Mouse (Mus musculus) spleen, postnatal 10 days (tissue): Measurements from ENCODE around the gene Cables2.

Source experiments
- DNase-seq, 2 experiments: peaks; one replicate each; pipeline ENCODE4 v3.0.0; 2021 to 2022; ENCODE audit warnings: low spot score in 2 of 2

Cables2 gene

DNA sequence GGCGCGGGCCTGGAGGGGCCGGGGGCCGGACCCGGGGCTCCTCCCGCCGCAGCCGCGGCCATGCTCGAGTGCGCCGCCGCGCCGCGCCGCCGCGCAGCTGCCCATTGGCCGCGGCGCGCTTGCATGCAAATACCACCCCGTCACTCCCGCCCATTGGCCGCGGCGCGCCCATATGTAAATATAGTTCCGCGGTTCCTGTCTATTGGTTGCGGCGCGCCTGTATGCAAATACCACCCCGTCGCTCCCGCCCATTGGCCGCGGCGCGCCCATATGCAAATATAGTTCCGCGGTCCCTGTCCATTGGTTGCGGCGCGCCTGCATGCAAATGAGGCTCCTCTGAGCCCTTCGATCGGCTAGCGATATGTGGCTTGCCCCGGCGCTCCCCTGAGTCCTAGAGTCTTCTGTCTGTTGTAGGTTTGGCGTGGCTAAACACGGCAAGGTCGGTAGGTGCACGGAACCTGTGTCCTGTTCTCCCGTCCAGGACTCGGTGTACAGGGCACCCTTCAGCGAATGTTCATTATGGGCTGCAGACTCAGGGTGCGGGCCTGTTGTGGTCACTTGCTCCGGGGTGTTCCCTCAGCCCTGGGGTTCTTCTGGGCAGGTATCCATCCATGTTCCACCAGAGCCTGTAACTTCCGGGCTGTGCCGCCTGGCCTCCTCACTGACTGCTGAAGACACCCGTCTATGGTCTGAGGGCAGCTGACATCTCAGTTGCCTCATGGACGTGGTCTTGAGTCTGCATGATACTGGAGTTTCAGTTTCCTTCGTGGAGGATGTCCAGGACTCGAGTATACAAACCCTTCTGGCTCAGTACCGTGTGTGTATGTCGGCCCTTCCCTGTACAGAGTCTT is at the start of gene Cables2:
TSS of gene Cables2 (minus strand) at position 103 of the 851 bp plus-strand sequence.
- DNase-seq, result peak; percentile 83 to 95

DNA sequence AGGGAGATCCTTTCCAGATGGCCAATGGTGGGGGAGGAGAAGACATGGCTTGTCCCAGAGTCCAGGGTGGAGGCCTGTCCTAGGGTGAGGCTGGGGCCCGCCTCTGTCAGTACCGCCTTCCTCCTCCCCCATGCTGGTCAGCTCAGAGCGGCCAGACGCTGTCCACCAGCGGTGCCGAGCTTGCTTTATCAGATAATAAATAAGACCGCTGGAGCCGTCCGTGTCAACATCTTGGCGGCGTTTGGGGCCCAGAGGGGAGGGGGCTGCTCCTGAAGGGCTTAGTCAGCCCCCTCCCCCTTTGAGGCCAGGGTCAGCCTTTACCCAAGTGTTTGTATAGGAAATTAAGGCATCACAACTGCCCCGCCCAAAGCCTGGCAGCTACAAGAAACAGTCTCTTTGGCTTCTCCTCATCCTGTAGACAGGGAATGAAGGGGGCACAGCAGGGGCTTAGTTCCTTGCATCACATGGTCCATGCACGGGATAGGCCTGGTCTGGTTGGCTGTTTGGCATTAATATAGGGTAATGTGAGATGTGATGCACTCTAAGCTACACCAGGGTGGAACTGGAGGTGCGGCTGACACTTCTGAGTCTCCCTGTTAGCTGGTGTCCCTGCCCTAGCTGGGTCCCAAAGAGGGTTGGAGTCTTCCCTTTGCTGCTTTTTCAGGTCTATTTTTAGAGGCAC is 49.5 kb upstream of the Cables2 start:
- DNase-seq, result no peak

DNA sequence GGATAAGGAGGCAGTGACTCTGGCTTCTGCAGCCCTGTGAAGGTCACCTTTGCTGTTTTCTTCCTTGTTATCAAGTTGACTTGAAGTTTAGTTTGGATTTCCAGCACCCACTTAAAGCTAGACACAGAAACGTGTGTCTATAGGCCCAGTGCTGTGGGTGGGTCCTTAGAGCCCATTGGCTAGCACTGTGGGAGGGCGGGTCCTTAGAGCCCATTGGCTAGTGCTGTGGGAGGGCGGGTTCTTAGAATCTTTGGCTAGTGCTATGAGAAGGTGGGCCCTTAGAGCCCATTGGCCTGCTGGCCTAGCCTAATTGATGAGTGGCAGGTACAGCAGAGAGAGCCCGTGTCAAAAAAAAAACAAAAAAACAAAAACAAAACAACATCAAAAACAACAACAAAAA is 46.9 kb upstream of the Cables2 start:
- no peak for DNase-seq

DNA sequence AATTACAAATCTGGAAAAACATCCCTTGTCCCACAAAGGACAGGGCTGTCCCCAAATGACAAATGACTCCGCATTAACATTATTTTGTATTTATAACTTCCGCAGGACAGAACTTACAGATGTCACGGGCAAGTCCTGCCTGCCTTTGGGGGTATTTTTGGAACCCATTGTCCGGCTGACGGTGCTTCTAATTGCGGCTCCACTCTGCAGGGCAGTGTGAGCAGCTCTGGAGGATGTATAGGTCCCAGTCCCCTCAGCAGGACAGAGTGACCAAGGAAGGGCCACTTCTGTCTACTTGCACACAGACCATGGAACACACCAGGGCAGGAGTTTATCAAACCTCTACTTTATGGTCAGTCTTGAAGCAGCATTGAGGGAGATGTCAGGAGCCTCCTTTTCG is 44.3 kb upstream of the Cables2 start:
- DNase-seq, result no peak

DNA sequence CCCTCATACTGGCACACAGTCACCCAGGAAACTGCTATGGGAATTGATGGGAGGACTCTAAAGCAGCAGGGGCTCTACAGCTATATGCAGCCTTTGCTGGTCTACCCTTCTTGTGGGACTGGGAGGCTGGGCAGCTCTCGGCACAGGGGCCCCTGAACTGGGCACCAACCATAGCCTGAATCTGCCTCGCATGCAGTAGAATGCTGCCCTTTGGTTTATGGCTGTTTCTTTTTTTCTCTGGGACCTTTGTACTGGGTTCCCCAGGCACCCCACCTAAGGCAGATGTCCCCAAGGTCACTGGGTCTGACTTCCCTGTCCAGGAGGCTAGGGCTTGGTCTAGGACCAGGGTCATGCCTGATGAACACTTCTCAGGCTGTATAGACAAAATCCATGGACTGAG is 41.0 kb upstream of the Cables2 start:
- DNase-seq, result no peak

DNA sequence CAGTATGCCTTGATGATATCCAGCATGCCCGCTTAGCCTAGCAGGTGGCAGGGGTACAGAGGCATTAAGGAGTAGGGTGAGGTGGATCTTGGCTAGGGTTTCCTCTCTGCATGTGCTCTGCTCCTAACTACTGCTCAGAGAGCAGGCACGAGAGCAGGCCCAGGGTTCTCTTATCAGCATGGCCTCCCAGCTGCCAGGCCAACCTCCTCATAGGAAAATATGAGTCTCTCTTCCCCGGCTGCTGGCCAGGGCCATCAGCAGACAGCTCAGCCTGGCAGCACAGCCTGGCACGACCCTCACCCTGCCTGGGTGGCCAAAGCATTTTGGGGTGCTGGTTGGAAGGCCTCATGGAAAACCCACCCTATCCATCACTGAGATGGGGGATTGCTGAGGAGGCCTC is 37.9 kb upstream of the Cables2 start:
- no peak for DNase-seq

DNA sequence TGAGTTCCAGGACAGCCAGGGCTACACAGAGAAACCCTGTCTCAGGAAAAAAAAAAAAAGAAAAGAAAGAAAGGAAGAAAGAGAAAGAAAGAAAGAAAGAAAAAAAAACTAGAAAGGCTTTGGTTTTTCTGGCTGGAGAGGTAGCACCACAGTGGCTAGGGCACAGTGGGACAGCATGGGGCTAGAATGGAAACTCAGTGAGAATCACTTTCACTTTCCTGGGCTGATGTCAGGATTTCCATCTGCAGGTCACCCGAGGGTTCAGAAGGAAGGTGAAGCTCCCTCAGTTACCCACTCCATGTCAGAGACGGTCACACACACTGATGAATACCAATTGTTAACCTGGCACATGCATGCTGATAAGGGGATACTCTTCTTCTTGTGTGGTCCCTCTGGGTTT is 34.4 kb upstream of the Cables2 start:
- no peak for DNase-seq

DNA sequence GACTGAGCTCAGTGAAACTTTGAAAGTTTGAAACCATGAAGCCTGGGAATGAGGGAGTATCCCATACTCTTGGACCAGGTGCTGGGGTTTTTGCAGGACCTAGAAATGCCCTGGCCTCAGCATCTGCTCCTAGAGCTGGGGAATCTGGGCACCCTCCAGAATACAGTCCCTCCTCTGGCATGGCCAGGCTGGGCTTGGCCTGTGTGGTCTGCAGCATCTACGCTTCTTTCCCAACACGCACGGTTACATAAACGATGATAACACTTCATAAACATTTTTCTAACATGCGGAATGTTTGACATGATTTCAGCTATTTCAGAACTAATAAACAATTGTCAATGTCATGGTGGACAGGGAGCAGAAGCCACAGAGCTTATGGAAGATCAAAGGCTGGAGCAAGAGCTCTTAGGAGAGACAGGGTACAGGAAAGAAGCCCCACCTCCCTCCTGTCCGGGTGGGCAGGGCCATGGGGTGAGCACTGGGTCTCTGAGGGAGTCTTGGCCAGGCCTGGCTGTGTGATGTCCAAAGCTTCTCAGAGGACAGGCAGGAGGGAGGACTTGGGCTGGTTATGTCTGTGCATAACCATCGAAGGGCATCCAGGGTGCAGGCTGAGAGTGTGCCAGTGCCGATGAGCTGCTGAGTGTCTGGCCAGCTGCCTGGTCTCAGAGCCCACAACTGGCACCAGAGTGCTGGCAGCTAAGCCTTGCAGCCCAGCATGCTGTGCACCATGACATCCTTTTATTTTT is 33.3 kb upstream of the Cables2 start:
- DNase-seq, result no peak

DNA sequence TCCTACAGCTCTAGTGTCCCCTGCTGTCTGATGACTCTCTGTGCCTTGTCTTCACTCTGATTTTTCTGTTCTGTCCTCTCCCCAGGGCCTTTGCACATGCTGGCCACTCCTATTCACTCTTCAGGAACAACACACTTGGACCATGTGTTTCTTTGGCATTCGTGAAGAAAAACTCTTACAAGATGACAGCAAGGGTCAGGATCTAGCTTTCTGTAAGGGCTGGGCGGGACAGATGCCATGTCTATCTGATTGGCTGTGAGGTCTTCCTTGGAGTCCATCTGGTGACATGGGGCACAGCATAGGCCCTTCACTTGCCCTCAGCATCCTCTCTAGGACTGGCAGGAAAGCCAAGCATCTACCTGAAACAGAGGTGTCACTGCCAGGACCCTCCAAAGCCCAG is 32.7 kb upstream of the Cables2 start:
- DNase-seq, result no peak

DNA sequence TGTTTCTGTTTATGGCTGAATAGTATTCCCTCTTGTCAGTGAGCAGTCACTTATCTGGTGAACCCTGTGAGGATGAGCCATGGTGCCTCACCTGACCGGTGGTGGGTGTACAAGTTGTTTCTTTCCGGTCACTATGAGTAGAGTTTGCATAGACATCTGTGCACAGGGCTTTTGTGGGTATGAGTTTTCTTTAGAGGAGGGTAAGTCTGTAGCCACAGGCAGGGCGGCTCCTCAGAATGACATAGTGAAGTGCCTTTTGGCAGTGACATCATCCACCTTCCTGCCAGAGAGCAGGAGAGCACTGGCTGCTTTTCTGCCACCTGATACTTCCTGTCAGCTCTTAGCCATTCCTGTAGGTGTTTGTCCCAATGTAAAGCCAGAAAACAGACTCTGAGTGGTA is 32.2 kb upstream of the Cables2 start:
- DNase-seq, result no peak

DNA sequence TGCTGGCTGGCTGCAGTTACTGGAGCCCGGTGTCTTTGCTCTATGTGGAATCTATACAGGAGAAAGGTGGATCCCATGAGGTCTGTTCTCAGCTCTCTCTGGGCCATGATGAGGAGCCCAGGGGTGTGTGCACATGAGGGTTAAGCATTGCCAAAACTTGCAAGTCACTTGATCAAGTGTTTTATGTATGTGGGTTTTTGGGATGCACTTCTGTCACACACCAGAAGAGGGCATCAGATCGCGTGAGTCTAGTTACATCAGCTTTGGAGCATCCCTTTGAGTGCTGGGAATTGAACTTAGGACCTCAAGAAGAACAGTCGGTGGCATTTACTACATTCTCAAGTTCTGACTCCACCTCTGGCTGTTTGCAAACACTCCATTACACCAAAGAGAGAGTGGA is 31.3 kb upstream of the Cables2 start:
- DNase-seq, result no peak

DNA sequence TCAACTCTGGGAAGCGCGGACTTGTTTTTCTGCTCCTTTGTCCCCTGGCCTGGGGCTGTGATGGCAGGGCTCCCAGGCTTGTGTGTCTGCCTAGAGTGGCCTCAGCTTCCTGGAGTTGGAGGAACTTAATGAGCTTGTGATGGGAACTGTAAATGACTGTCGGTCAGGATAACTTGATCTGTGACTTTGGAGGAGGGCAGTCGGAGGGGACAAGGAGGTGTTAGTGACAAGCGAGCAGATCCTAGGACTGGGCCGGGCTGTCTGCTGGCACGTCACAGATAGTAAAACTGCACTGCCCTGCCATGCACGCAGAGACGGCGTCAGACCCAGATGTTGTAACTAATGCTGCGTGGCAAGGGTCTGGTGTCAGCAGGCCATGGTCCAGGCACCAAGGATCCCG is 30.2 kb upstream of the Cables2 start:
- DNase-seq, result no peak

DNA sequence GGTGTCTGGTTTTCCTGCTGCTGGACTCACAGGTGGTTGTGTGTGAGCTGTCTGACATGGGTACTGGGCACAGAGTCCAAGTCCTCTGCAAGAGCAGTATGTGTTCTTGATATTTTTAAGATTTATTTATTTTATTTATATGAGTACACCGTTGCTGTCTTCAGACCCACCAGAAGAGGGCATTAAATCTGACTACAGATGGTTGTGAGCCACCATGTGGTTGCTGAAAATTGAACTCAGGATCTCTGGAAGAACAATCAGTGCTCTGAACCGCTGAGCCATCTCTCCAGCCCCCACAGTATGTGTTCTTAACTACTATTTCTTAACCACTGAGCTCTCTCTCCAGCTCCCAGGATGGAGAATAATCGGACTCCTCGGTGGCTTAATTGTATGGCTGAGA is 28.9 kb upstream of the Cables2 start:
- DNase-seq, result no peak

DNA sequence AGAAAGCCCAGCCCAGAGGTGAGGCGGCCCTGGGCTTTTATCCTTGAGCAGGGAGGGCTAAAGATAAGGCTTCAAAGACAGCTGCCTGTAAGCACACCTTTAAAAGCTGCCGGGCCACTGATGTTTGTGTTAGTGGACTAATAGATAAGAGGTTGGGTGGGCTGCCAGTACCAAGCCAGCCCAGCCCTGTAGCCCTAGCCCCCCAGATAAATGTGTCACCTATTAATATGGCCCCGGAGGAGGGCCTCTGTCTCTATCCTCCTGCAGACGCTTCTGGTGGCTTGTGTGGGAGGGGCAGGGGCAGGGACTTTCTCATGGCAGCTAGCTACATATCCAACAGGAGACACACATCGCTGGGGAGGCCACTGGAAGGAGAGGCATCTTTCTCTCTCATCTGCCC is 27.5 kb upstream of the Cables2 start:
- DNase-seq, result no peak

DNA sequence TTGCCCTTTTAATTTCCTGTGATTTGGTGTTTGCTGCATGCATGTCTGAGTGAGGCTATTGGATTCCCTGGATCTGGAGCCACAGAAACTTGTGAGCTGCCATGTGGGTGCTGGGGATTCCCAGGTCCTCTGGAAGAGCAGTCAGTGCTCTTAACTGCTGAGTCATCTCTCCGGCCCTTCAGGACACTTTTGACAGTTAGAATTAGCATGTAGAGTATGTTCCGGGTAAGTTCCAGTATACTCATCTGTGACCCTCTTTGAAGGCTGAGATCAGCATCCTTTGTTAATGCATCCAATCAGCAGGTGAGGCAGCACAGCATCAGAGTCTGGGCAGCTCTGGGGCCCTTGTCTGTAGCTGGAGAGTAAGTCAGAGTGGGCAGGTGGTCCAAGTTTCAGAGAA is 27.0 kb upstream of the Cables2 start:
- DNase-seq, result no peak

DNA sequence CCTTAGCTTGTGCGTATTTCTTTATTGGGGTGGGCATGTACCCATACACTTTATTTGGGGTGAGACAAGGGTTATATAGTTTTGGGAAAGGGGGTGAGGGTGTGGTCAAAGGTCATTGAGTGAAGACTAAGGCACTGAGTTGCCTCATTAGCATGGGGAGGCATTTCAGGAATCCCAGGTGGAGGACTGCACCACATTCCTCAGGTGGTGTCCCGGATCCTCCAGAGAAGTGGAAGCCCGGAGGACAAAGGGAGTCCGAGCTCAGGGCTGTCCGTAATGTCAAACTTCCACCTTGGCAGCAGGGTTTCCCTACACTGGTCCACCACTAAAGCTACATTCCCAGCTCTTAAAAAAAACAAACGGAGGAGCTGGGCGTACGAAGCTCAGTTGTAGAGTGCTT is 19.6 kb upstream of the Cables2 start:
- no peak for DNase-seq

DNA sequence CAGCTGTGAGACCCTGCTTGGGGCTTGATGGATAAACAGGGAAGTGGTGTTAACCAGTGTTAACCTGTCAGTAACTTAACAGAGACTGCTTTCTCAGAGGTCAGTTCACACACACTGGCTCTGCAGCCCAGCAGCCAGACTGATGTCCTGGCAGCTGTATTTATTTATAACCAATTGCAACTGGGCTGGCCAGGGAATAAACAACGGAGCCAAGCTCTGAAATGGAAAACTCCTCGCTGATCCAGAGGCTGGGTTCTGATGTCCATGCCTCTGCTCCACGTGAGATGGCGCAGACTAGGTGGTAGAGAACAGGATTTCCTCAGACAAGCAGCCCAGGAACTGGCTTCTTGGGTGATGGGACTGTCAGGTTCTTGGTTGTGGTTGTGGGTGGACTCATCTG is 18.7 kb upstream of the Cables2 start:
- no peak for DNase-seq

DNA sequence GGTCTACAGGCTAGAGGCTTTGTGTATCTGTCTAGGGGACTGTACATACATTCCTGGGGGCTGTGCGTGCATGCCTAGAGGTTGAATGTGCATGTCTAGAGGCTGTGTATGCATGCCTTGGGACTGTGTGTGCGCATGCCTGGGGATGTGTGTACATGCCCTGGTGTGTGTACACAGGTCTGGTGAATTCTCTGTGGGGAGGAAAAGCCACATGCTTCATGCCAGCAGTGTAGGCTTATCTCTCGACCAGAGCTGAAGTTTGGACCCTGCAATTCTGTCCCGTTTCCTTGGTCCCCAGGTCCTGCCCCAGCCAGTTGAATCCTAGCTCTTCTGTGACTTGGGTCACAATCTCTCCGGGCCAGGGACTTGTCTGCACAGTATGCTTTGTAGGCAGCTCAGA is 18.3 kb upstream of the Cables2 start:
- DNase-seq, result no peak

DNA sequence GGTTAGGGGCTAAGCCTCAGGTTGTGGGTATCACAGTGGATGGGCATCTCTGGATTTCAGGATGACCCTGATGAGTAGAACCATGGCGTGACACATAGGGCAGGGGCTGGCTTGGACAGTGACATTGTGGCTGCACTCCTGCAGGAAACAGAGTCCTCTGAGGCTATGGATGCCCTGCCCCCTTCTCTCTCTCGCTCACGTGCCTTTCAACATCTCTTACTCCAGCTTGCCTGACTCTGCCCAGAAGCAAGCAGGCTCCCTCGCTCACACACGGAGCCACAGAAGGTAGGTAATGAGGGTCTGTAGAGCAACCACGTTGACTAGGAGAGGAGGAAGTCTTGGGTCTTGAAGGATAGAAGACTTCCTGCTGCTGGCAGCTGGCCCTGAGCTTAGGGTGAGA is 17.2 kb upstream of the Cables2 start:
- no peak for DNase-seq

DNA sequence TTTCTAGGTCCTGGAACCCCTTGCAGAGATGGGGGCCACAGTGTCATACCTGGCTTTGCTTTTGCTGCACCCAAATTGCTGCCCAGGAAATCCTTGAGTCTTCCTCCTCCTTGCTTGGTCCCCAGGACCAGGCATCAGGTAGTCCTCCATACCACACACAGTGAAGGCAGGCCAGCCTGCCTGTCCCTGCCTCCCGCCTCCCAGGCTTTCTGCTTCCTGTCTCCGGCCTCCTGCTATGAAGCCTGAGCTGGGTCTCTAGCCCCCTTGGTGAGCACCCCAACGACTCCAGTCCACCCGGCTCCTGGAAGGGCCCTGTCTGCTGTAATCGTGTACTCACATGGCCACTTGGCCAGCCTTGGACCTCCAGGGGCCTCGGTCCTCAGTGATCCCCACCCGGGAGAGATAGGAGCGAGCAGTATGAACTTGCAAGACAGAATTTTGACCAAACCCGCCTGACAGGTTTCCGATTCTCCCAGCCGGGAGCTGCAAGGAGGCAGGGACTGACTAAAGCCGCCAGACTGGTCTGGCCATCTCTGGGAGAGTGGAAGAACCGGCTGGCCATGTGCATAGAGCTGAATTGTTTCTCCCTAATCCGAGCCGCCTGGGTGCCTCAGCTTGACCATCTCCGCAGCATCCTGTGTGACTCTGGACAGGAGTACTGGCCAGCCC is 16.3 kb upstream of the Cables2 start, which contains the start of gene Rbbp8nl:
TSS of gene Rbbp8nl (minus strand) at position 440 of the 669 bp plus-strand sequence.
- no peak for DNase-seq

DNA sequence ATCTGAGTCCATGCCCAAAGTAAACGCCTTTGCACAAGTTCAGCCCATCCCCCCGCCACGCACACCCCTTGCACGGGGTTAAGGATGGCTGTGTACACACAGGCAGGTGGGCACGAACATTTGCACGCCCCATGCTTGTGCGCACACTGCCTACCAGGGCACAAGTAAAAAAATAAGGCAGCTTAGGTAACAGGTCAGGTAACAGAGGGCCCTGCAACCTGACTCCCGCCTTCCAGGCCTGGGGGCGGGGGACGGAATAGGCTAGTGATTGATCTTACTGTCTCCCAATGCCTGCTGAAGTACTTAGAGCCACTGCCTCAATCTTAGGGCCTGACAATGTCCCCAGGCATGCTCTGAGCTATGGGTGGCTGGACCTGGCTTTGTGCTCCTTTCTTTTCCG is 15.7 kb upstream of the Cables2 start:
- DNase-seq, result no peak

DNA sequence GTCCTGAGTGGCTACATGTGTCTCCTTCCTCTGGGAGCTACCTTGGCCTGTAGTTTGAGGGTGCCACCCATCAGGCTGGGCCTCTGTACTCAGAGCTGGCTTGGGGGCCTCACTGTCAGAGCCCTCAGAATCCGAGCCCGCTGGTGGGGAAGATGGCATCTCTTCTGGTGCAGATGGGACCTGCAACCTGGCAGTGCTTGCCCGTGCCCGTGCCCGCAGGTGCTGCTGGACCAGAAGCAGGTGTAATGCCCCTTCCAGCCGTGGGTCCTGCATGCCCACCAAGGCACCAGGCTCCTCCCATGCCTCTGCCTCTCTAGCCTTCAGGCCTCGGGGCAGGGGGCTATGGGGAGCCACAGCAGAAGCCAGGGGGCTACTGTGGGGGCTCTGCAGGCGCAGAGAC is 6.0 kb upstream of the Cables2 start:
- DNase-seq, result no peak
